Mouse (Mus musculus): Measurements from ENCODE around the gene Rassf6. TPM values are rescaled to one million over a fixed set of nuclear protein-coding genes. Genes with fewer than 3 reads are reported as not detected.

The Rassf6 gene
- polyA plus RNA-seq, 1 experiment from 2014 or later: 12.0 TPM

GRCm38 (mm10) chr5:90591936-90592335, 48.5 kb downstream of the Rassf6 start:
- ATAC-seq (replicated peaks; ENCODE audit: low FRiP score, low TSS enrichment, low read depth): no peak
- no peaks in the 10 kb centered on the region for H3K27me3 ChIP-seq (replicated peaks; ENCODE audit: control insufficient read depth, insufficient read depth, low read length)
- WGBS: 72% methylated on average over 6 of the region's 6 CpGs

GRCm38 (mm10) chr5:90590676-90591075, 49.8 kb downstream of the Rassf6 start:
- ATAC-seq (replicated peaks; ENCODE audit: low FRiP score, low TSS enrichment, low read depth): no peak

More at GRCm38 (mm10) chr5:90591936-90592335, 48.5 kb downstream of the Rassf6 start:
- H3K36me3 ChIP-seq (ENCODE audit: control insufficient read depth, insufficient read depth, low read length): no peaks in the 10 kb centered on the region
- H3K4me2 ChIP-seq (ENCODE audit: low read length): no peak overlapping the region
- no peak overlapping the region for H3K4me3 ChIP-seq (ENCODE audit: low read depth, low read length)
- no peaks in the 10 kb centered on the region for H3K9me3 ChIP-seq (ENCODE audit: control insufficient read depth, low read length)
- H3K9ac ChIP-seq (ENCODE audit: low read length): no peak overlapping the region
- H3K4me1 ChIP-seq (replicated peaks; ENCODE audit: control insufficient read depth, insufficient read depth, low read length): no peaks in the 10 kb centered on the region
- DNase-seq (ENCODE audit: low spot score): no peak
- H3K27ac ChIP-seq (ENCODE audit: low read depth): no peak overlapping the region

GRCm38 (mm10) chr5:90588708-90589595, 51.5 kb downstream of the Rassf6 start:
- peak; percentile 85 for DNase-seq (ENCODE audit: low spot score)
- no peaks in the 10 kb centered on the region for H3K27me3 ChIP-seq (replicated peaks; ENCODE audit: control insufficient read depth, insufficient read depth, low read length)
- ATAC-seq (replicated peaks; ENCODE audit: low FRiP score, low TSS enrichment, low read depth): peak; percentile 53; the same call in 1 of the 2 replicates
- 0 out of 2 replicates have a peak overlapping the region, but pooled peaks have one; percentile 37 for H3K9ac ChIP-seq (ENCODE audit: low read length)
- peak overlapping the region; percentile 70 for H3K4me2 ChIP-seq (ENCODE audit: low read length)
- H3K4me1 ChIP-seq (replicated peaks; ENCODE audit: control insufficient read depth, insufficient read depth, low read length): no peaks in the 10 kb centered on the region
- no peaks in the 10 kb centered on the region for H3K9me3 ChIP-seq (ENCODE audit: control insufficient read depth, low read length)
- H3K36me3 ChIP-seq (ENCODE audit: control insufficient read depth, insufficient read depth, low read length): no peaks in the 10 kb centered on the region
- H3K27ac ChIP-seq (ENCODE audit: low read depth): no peak overlapping the region
- H3K4me3 ChIP-seq (ENCODE audit: low read depth, low read length): peak overlapping the region; percentile 33
- WGBS: 25% methylated on average over 25 of the region's 25 CpGs

More at GRCm38 (mm10) chr5:90590676-90591075, 49.8 kb downstream of the Rassf6 start:
- H3K27ac ChIP-seq (ENCODE audit: low read depth): no peak overlapping the region
- no peak overlapping the region for H3K4me3 ChIP-seq (ENCODE audit: low read depth, low read length)
- no peak for DNase-seq (ENCODE audit: low spot score)
- no peaks in the 10 kb centered on the region for H3K36me3 ChIP-seq (ENCODE audit: control insufficient read depth, insufficient read depth, low read length)
- no peak overlapping the region for H3K9ac ChIP-seq (ENCODE audit: low read length)
- no peaks in the 10 kb centered on the region for H3K9me3 ChIP-seq (ENCODE audit: control insufficient read depth, low read length)
- 90% methylated on average over 10 of the region's 10 CpGs for WGBS
- H3K27me3 ChIP-seq (replicated peaks; ENCODE audit: control insufficient read depth, insufficient read depth, low read length): no peaks in the 10 kb centered on the region
- H3K4me2 ChIP-seq (ENCODE audit: low read length): no peak overlapping the region
- no peaks in the 10 kb centered on the region for H3K4me1 ChIP-seq (replicated peaks; ENCODE audit: control insufficient read depth, insufficient read depth, low read length)

GRCm38 (mm10) chr5:90588104-90588503, 52.4 kb downstream of the Rassf6 start:
- no peak for ATAC-seq (replicated peaks; ENCODE audit: low FRiP score, low TSS enrichment, low read depth)
- DNase-seq (ENCODE audit: low spot score): no peak
- 93% methylated on average over 5 of the region's 5 CpGs for WGBS

GRCm38 (mm10) chr5:90586511-90586910, 53.9 kb downstream of the Rassf6 start:
- Histone ChIP-seq H3K4me3 (ENCODE audit: low read depth, low read length) (no peak overlapping the region), H3K27me3 (replicated peaks; ENCODE audit: control insufficient read depth, insufficient read depth, low read length) (no peaks in the 10 kb centered on the region), H3K27ac (ENCODE audit: low read depth) (no peak overlapping the region), H3K4me2 (ENCODE audit: low read length) (no peak overlapping the region), H3K9me3 (ENCODE audit: control insufficient read depth, low read length) (no peaks in the 10 kb centered on the region), H3K9ac (ENCODE audit: low read length) (no peak overlapping the region), H3K36me3 (ENCODE audit: control insufficient read depth, insufficient read depth, low read length) (no peaks in the 10 kb centered on the region), H3K4me1 (replicated peaks; ENCODE audit: control insufficient read depth, insufficient read depth, low read length) (no peaks in the 10 kb centered on the region)
- DNase-seq (ENCODE audit: low spot score): no peak
- WGBS: 78% methylated on average over 5 of the region's 5 CpGs
- no peak for ATAC-seq (replicated peaks; ENCODE audit: low FRiP score, low TSS enrichment, low read depth)

More at GRCm38 (mm10) chr5:90588104-90588503, 52.4 kb downstream of the Rassf6 start:
- Histone ChIP-seq H3K4me3 (ENCODE audit: low read depth, low read length) (no peak overlapping the region), H3K4me1 (replicated peaks; ENCODE audit: control insufficient read depth, insufficient read depth, low read length) (no peaks in the 10 kb centered on the region), H3K27ac (ENCODE audit: low read depth) (no peak overlapping the region), H3K4me2 (ENCODE audit: low read length) (no peak overlapping the region), H3K9ac (ENCODE audit: low read length) (no peak overlapping the region), H3K27me3 (replicated peaks; ENCODE audit: control insufficient read depth, insufficient read depth, low read length) (no peaks in the 10 kb centered on the region), H3K9me3 (ENCODE audit: control insufficient read depth, low read length) (no peaks in the 10 kb centered on the region), H3K36me3 (ENCODE audit: control insufficient read depth, insufficient read depth, low read length) (no peaks in the 10 kb centered on the region)

GRCm38 (mm10) chr5:90584799-90585198, 55.7 kb downstream of the Rassf6 start:
- Histone ChIP-seq H3K36me3 (ENCODE audit: control insufficient read depth, insufficient read depth, low read length) (no peaks in the 10 kb centered on the region), H3K4me3 (ENCODE audit: low read depth, low read length) (no peak overlapping the region), H3K4me1 (replicated peaks; ENCODE audit: control insufficient read depth, insufficient read depth, low read length) (no peaks in the 10 kb centered on the region), H3K27me3 (replicated peaks; ENCODE audit: control insufficient read depth, insufficient read depth, low read length) (no peaks in the 10 kb centered on the region), H3K9ac (ENCODE audit: low read length) (no peak overlapping the region), H3K27ac (ENCODE audit: low read depth) (no peak overlapping the region), H3K4me2 (ENCODE audit: low read length) (no peak overlapping the region), H3K9me3 (ENCODE audit: control insufficient read depth, low read length) (no peaks in the 10 kb centered on the region)
- DNase-seq (ENCODE audit: low spot score): no peak
- ATAC-seq (replicated peaks; ENCODE audit: low FRiP score, low TSS enrichment, low read depth): no peak
- WGBS: 84% methylated on average over 7 of the region's 7 CpGs

- no peak overlapping the region for H3K4me3 ChIP-seq (ENCODE audit: low read depth, low read length)
- ATAC-seq (replicated peaks; ENCODE audit: low FRiP score, low TSS enrichment, low read depth) (no peak), DNase-seq (ENCODE audit: low spot score) (no peak)
- H3K36me3 ChIP-seq (ENCODE audit: control insufficient read depth, insufficient read depth, low read length): no peaks in the 10 kb centered on the region
- H3K4me2 ChIP-seq (ENCODE audit: low read length): no peak overlapping the region
- H3K4me1 ChIP-seq (replicated peaks; ENCODE audit: control insufficient read depth, insufficient read depth, low read length): no peaks in the 10 kb centered on the region; the same call in 1 of the 2 replicates
- H3K27ac ChIP-seq (ENCODE audit: low read depth): no peak overlapping the region
- H3K27me3 ChIP-seq (replicated peaks; ENCODE audit: control insufficient read depth, insufficient read depth, low read length): no peaks in the 10 kb centered on the region
- no peak overlapping the region for H3K9ac ChIP-seq (ENCODE audit: low read length)
- H3K9me3 ChIP-seq (ENCODE audit: control insufficient read depth, low read length): no peaks in the 10 kb centered on the region
- WGBS: 73% methylated on average over 6 of the region's 6 CpGs
These were observed 58.3 kb downstream of the Rassf6 start for GRCm38 (mm10) chr5:90582179-90582578.

GRCm38 (mm10) chr5:90579556-90579955, 60.9 kb downstream of the Rassf6 start:
- DNase-seq (ENCODE audit: low spot score) (no peak), ATAC-seq (replicated peaks; ENCODE audit: low FRiP score, low TSS enrichment, low read depth) (no peak)
- H3K9me3 ChIP-seq (ENCODE audit: control insufficient read depth, low read length): no peaks in the 10 kb centered on the region
- no peak overlapping the region for H3K9ac ChIP-seq (ENCODE audit: low read length)
- H3K36me3 ChIP-seq (ENCODE audit: control insufficient read depth, insufficient read depth, low read length): no peaks in the 10 kb centered on the region
- H3K4me3 ChIP-seq (ENCODE audit: low read depth, low read length): no peak overlapping the region
- H3K27me3 ChIP-seq (replicated peaks; ENCODE audit: control insufficient read depth, insufficient read depth, low read length): no peaks in the 10 kb centered on the region
- no peaks in the 10 kb centered on the region; the same call in 1 of the 2 replicates for H3K4me1 ChIP-seq (replicated peaks; ENCODE audit: control insufficient read depth, insufficient read depth, low read length)
- no peak overlapping the region for H3K27ac ChIP-seq (ENCODE audit: low read depth)
- H3K4me2 ChIP-seq (ENCODE audit: low read length): no peak overlapping the region
- WGBS: 94% methylated on average over 9 of the region's 9 CpGs

All from intestine, embryonic 14.5 days (tissue).